Mouse (Mus musculus) cerebellum, adult 2 months (tissue): Measurements from ENCODE around the gene Grhl3. TPM values are rescaled to one million over a fixed set of nuclear protein-coding genes. Genes with fewer than 3 reads are reported as not detected.

Source experiments
- DNase-seq, 2 experiments: peaks; one replicate each; pipeline ENCODE4 v3.0.0; 2021
- H3K27ac ChIP-seq: fragments of 200-500 bp; 2 replicates; pipeline ENCODE4 v1.5.1; 2012; ENCODE audit warnings: low read length, control low read depth, inconsistent platforms; ENCODE audit not compliant: insufficient read depth
- H3K27me3 ChIP-seq: fragments of 200-500 bp; 2 replicates; pipeline ENCODE4 v1.6.1; 2012; ENCODE audit warnings: inconsistent platforms, mild to moderate bottlenecking, low read length, moderate library complexity; ENCODE audit not compliant: control insufficient read depth, insufficient read depth
- H3K4me1 ChIP-seq: fragments of 200-500 bp; 2 replicates; pipeline ENCODE4 v1.6.1; 2011; ENCODE audit warnings: low read length; ENCODE audit not compliant: control insufficient read depth, insufficient read depth
- H3K4me3 ChIP-seq: fragments of 200-500 bp; replicated peaks from 2 replicates; pipeline ENCODE3; 2011; ENCODE audit warnings: mild to moderate bottlenecking, low read depth, low read length, control low read depth; ENCODE audit not compliant: insufficient read depth
- CTCF ChIP-seq: fragments of 200-500 bp; IDR thresholded peaks from 2 replicates; pipeline ENCODE4 v1.5.1; 2011; ENCODE audit warnings: low read depth, mild to moderate bottlenecking, control low read depth, low read length, moderate library complexity, borderline replicate concordance; ENCODE audit not compliant: insufficient read depth
- POLR2A ChIP-seq: fragments of 200-500 bp; IDR thresholded peaks from 2 replicates; pipeline ENCODE4 v1.6.1; 2011; ENCODE audit warnings: low read length, control low read depth, borderline replicate concordance; ENCODE audit not compliant: insufficient read depth
- WGBS: fragments of 180-500 bp; shearing (Covaris S2); methylation state at CpG from one replicate; pipeline ENCODE4 v1.1.7; 2018; 5-methylcytosine and 5-hydroxymethylcytosine counted together
- polyA plus RNA-seq: library from polyadenylated mRNA; depleted of rRNA; stranded (reverse); fragments of >200 nt; gene quantifications from 2 replicates; pipeline ENCODE4 v1.2.3, GENCODE M21; 2012; rRNA removed

The Grhl3 gene
- polyA plus RNA-seq, 1 experiment, result 0.29 TPM

- no peaks in the 10 kb centered on the region for H3K27me3 ChIP-seq
- no peak overlapping the region for H3K4me3 ChIP-seq
- no peaks in the 10 kb centered on the region for H3K4me1 ChIP-seq
- DNase-seq, result no peak
- no peak for TF ChIP-seq POLR2A
- TF ChIP-seq CTCF, result no peak
- no peak overlapping the region for H3K27ac ChIP-seq
- 53% methylated on average over 4 of the region's 4 CpGs for WGBS
Observed at GRCm38 (mm10) chr4:135501587-135501986, 71.8 kb downstream of the Grhl3 start.

GRCm38 (mm10) chr4:135499831-135500230 is 73.6 kb downstream of the Grhl3 start:
- H3K4me1 ChIP-seq, result no peaks in the 10 kb centered on the region
- TF ChIP-seq POLR2A (no peak), CTCF (no peak)
- 84% methylated on average over 3 of the region's 3 CpGs for WGBS
- no peak for DNase-seq
- no peak overlapping the region for H3K27ac ChIP-seq
- H3K4me3 ChIP-seq, result no peak overlapping the region
- no peaks in the 10 kb centered on the region for H3K27me3 ChIP-seq

GRCm38 (mm10) chr4:135498136-135498535 is 75.3 kb downstream of the Grhl3 start:
- no peak overlapping the region for H3K27ac ChIP-seq
- TF ChIP-seq POLR2A (no peak), CTCF (no peak)
- no peaks in the 10 kb centered on the region; the same call in 1 of the 2 replicates for H3K4me1 ChIP-seq
- no peaks in the 10 kb centered on the region for H3K27me3 ChIP-seq
- no peak for DNase-seq
- 89% methylated on average over 6 of the region's 6 CpGs for WGBS
- H3K4me3 ChIP-seq, result no peak overlapping the region

GRCm38 (mm10) chr4:135495810-135496209 is 77.6 kb downstream of the Grhl3 start:
- no peak for TF ChIP-seq POLR2A
- no peak for TF ChIP-seq CTCF
- Histone ChIP-seq H3K27me3 (no peaks in the 10 kb centered on the region), H3K27ac (no peak overlapping the region), H3K4me1 (peaks cover 9% of the 10 kb centered on the region), H3K4me3 (no peak overlapping the region)
- peak; percentile 32 to 35 for DNase-seq
- WGBS, result 26% methylated on average over 18 of the region's 18 CpGs

- no peak for DNase-seq
- TF ChIP-seq CTCF (no peak), POLR2A (no peak)
- 16% methylated on average over 9 of the region's 9 CpGs for WGBS
- Histone ChIP-seq H3K4me1 (peaks cover 11% of the 10 kb centered on the region), H3K27ac (no peak overlapping the region), H3K27me3 (no peaks in the 10 kb centered on the region), H3K4me3 (peak overlapping the region; percentile 85)
Observed at GRCm38 (mm10) chr4:135495397-135495791, 78.0 kb downstream of the Grhl3 start.

GRCm38 (mm10) chr4:135494521-135495396 is 78.7 kb downstream of the Grhl3 start, which contains the start of the genes Stpg1 and Nipal3:
Gene Stpg1 (plus strand): TSS chr4:135494790.
Gene Nipal3 (minus strand): TSS chr4:135495038.
- DNase-seq, result peak; percentile 96 to 98
- H3K4me1 ChIP-seq, result peaks cover 11% of the 10 kb centered on the region
- TF ChIP-seq CTCF, result peak; percentile 80
- TF ChIP-seq POLR2A, result no peak
- H3K4me3 ChIP-seq, result peak within 1 kb of the TSS; percentile 85
- peak within 1 kb of the TSS; percentile 49 for H3K27ac ChIP-seq
- no peaks in the 10 kb centered on the region for H3K27me3 ChIP-seq
- WGBS, result under 1% methylated on average over 52 of the region's 53 CpGs

GRCm38 (mm10) chr4:135493691-135494520 is 79.5 kb downstream of the Grhl3 start:
- WGBS, result under 1% methylated on average over 33 of the region's 33 CpGs
- H3K27ac ChIP-seq, result peak overlapping the region; percentile 62
- H3K4me1 ChIP-seq, result peaks cover 11% of the 10 kb centered on the region
- TF ChIP-seq CTCF, result no peak
- TF ChIP-seq POLR2A, result peak; percentile 68; the same call in 1 of the 2 replicates
- peak overlapping the region; percentile 85 for H3K4me3 ChIP-seq
- peak; percentile 78 to 81 for DNase-seq
- H3K27me3 ChIP-seq, result no peaks in the 10 kb centered on the region

GRCm38 (mm10) chr4:135493271-135493670 is 80.2 kb downstream of the Grhl3 start:
- WGBS, result 3% methylated on average over 4 of the region's 4 CpGs
- no peaks in the 10 kb centered on the region for H3K27me3 ChIP-seq
- no peak for DNase-seq
- TF ChIP-seq CTCF (no peak), POLR2A (no peak)
- H3K4me3 ChIP-seq, result peak overlapping the region; percentile 85
- H3K27ac ChIP-seq, result peak overlapping the region; percentile 62
- peaks cover 11% of the 10 kb centered on the region for H3K4me1 ChIP-seq

Other genes starting within 250 kb of the Grhl3 start
- gene Srrm1, start 220.3 kb downstream of the Grhl3 start, polyA plus RNA-seq, result 124 and 130 TPM in 2 replicates
- 4.1 and 4.7 TPM in 2 replicates for gene Ncmap, start 175.4 kb downstream of the Grhl3 start, polyA plus RNA-seq
- 74.3 and 80.4 TPM in 2 replicates for gene Rcan3, start 139.8 kb downstream of the Grhl3 start, polyA plus RNA-seq
- gene Stpg1, start 78.8 kb downstream of the Grhl3 start, polyA plus RNA-seq, result 0.72 and 0.76 TPM in 2 replicates
- gene Nipal3, start 78.6 kb downstream of the Grhl3 start, polyA plus RNA-seq, result 57.5 and 60.9 TPM in 2 replicates
- 0.49 and 0.52 TPM in 2 replicates for gene Ifnlr1, start 112.7 kb upstream of the Grhl3 start, polyA plus RNA-seq
- 0.03 TPM in 1 of 2 replicates, not detected in the other for gene Il22ra1, start 154.5 kb upstream of the Grhl3 start, polyA plus RNA-seq
- gene Myom3, start 186.1 kb upstream of the Grhl3 start, polyA plus RNA-seq, result 0.17 and 0.26 TPM in 2 replicates